Mouse (Mus musculus): ENCODE data around the gene Olfr283.
"Not testable (repeated sequence)": the region's sequence is repeated elsewhere in the genome, so short reads cannot be mapped to it uniquely, and the experiment has no call there.

The Olfr283 gene

GRCm38 (mm10) chr15:98380846-98381245 lies at the start of gene Olfr283:
TSS of gene Olfr283 (minus strand) at chr15:98380946.
- no peak for DNase-seq

DNA sequence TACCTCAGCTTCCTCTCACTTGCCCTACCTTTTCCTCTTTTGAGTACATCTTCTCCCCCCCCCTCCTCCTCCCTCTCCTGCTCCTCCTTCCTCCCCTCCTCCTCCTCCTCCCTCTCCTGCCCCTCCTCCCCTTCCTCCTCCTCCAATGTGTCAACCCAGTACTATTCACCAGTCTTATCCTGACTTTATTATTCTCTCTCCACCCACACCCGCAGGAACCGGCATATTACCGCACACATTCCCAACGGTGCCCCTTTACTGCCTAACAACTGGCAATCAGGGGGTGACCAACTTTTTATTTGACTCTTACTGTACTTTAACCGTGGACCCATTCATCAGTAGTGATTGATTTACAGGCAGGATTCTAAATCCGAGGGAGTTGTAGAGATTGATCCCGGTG lies 44.4 kb upstream of the Olfr283 start:
- no peak for DNase-seq

DNA sequence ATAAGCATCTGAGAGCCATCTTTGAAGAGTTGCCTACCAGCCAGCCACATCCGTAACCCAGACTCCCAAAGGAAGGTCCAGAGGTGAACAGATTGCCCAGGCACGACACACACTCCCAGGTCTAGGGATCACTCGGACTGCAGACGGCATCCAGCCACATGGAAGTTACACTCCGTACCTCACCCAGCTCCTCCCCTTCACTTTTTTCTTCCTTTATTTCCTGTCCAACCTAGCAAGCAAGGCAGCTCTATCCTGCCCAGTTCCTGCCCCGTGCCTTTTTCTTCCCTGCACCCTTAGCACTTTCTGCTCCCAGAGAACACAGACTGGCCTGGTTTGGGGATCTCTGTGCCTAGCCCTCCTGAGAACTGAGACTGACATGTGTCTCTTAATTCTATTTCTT lies 44.0 kb upstream of the Olfr283 start:
- DNase-seq, result no peak

DNA sequence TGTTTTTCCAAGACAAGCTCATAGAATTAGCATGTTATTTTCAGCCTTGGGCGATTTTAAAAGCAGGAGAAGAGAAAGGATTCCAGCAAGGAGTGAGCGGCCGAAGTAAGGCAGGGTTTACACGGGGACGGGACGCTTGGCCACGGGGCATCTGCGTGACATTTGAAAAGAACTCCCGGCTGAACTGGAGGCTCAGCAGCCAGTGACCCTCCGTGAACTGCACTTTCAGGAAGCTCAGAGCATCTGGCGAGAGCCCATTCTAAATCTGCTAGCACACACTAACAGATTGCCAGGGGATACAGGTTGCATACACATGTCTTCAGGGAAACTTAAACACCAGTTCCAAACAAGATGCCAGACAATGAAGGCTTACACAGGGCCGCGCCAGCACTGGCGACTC lies 43.6 kb upstream of the Olfr283 start:
- DNase-seq, result no peak

GRCm38 (mm10) chr15:98420897-98421296 lies 40.2 kb upstream of the Olfr283 start:
- no peak for DNase-seq

GRCm38 (mm10) chr15:98418096-98418495 lies 37.4 kb upstream of the Olfr283 start:
- DNase-seq, result no peak

DNA sequence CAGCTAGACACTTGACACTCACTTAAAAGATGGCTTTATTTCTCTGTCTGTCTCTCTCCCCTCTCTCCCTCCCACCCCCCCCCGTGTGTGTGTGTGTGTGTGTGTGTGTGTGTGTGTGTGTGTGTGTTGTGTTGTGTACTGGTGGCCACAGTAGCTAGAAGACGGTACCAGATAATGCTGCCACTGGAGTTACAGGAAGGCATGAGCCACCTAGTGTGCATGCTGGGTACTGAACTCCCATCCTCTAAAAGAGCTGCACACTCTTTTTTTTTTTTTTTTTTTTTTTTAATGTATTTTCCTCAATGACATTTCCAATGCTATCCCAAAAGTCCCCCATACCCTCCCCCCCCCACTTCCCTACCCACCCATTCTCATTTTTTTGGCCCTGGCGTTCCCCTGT lies 36.5 kb upstream of the Olfr283 start:
- not testable (repeated sequence) for DNase-seq

- DNase-seq, result not testable (repeated sequence)
These were observed 36.1 kb upstream of the Olfr283 start for GRCm38 (mm10) chr15:98416802-98417201.

- no peak for DNase-seq
These were observed 35.2 kb upstream of the Olfr283 start for GRCm38 (mm10) chr15:98415996-98416395.

- DNase-seq, result no peak
These were observed 29.5 kb upstream of the Olfr283 start for GRCm38 (mm10) chr15:98410249-98410648.

- no peak for DNase-seq
These were observed 28.9 kb upstream of the Olfr283 start for GRCm38 (mm10) chr15:98409635-98410034.

DNA sequence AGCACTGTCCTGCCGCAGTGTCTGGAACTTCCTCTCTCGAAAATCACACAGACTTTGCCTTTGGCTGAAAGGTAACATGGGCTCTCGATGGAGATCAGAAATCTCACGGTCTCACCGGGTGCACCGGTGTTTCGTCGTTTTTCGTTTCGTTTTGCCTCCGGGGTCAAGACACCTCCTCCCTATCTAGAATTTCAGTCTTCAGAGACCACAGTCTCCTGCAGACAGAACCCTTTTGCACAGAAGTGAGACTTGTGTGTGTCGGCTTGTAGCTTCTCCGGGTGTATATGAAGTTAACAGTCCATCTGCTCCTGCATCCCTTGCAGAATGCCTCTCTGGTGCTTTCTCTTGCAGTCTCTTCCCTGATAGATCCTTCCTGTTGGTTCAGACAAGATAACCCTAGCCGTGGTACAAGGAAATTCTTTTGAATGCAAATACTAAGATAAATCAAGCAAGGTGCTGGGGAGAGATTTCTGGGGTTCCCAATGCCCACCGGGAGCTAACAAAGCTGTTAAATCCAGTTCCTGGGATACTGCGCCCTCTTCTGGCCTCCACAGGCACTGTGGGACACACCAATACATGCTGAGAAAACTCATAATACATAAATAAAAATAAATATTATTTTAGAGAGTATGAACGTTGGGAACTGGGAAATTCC lies 27.8 kb upstream of the Olfr283 start:
- no peak for DNase-seq

DNA sequence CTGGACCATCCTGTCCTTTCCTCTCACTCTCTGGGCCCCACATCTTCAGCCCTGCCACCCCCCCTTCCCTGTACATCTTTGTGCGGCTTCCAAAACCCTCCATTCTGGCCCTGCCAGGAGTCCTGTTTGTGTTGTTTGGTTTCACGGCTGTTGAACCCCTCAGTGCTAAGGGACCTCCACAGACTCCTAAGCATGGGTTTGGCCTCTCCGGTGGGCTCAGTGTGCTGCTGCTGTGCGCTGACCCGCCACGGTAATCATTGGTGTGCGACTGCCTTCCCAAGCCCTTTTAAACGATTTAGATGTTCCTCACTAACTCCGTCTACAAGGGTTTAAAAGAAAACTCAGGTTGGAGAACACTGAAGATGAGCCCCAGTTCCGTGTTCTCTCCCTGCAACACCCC lies 21.6 kb upstream of the Olfr283 start:
- no peak for DNase-seq

GRCm38 (mm10) chr15:98397136-98397535 lies 16.4 kb upstream of the Olfr283 start:
- DNase-seq, result no peak

DNA sequence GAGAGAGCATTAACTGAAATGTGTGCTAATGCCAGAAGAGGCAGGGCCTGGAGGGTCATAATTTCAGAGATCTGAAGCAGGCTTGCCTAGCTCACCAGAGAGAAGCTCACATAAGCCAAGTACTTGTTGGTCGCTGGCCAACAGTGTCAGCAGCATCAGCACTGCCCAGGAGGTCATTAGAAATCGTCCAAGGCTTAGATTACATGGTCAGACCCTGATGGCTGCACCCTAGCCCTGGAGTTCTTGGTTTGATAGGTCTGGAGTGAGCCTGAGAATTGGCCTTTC lies 11.1 kb upstream of the Olfr283 start:
- no peak for DNase-seq

DNA sequence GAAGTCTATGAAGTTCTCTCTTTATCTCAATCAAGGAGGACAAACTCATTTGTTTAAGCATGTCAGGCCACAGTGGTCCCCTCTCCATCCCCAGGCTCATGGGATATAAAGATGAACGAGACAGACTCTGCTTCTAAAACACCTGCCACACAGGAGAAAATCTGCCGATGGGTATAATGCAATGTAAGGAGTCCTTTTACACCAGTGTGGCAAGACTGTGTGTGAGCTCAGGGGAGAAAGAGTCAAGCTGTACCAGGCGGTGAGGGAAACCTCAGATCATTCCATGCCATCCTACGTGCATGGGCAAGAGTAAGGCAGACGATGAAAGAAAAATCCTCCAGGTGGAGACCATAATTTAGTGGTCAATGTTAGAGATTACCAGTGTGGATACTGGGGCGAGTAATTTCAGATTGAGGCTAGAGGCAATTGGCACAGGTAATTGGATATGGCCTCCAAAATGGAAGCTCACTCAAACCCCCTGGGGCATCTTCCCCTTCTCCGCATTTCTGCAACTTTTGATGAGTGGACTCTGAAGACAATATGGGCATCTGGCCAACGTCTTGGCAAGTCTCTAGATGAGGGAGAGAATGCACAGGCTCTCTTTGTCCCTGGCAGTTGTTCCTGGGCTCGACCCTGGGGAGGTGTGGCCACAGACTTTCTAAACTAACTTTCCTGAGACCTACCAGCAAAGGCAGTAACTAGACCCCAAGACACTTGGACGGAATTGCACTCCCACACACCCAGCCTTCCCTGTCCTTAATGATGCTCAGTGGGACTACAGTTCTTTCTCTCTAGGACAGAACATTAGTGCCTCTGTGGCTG lies 10.5 kb upstream of the Olfr283 start:
- no peak for DNase-seq

- DNase-seq, result peak; percentile 39
These were observed 9.1 kb upstream of the Olfr283 start for GRCm38 (mm10) chr15:98389796-98390195.

DNA sequence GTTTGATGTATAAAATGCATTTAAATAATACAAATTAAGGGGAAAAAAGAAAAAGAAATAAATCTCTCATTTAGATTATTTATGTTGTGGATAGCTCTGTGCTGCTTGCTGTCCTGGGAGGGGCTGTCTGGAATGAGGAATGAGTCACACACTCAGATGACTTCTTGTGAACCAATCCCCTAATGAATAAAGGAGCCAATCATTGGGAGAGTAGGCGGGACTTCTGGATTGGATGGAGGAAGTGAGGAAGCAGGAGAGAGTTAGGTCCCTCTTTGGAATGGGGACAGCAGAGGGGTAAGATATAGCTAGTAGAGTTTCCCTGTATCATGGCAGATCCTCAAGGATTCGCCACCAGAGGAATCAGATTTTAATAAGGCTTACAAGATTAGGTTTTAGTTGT lies 6.9 kb upstream of the Olfr283 start:
- no peak for DNase-seq

GRCm38 (mm10) chr15:98378209-98378608 lies 2.5 kb downstream of the Olfr283 start:
- DNase-seq, result no peak

- DNase-seq, result no peak
These were observed 39.9 kb downstream of the Olfr283 start, which contains the start of gene Olfr284 for GRCm38 (mm10) chr15:98340887-98341286. TSS of gene Olfr284 (minus strand) at chr15:98340987.
